Mouse (Mus musculus) lung, adult 2 months (tissue): ENCODE measurements around the gene Lrrc49.

Experiments used
- CTCF ChIP-seq: fragments of 200-500 bp; IDR thresholded peaks from 2 replicates; pipeline ENCODE4 v1.5.1; 2011; ENCODE audit warnings: mild to moderate bottlenecking, low read length, control low read depth; ENCODE audit not compliant: insufficient read depth
- POLR2A ChIP-seq: fragments of 200-500 bp; IDR thresholded peaks from 2 replicates; pipeline ENCODE4 v1.6.1; 2011; ENCODE audit warnings: low read depth, mild to moderate bottlenecking, control low read depth, low read length, borderline replicate concordance; ENCODE audit errors: extremely low read depth

DNA sequence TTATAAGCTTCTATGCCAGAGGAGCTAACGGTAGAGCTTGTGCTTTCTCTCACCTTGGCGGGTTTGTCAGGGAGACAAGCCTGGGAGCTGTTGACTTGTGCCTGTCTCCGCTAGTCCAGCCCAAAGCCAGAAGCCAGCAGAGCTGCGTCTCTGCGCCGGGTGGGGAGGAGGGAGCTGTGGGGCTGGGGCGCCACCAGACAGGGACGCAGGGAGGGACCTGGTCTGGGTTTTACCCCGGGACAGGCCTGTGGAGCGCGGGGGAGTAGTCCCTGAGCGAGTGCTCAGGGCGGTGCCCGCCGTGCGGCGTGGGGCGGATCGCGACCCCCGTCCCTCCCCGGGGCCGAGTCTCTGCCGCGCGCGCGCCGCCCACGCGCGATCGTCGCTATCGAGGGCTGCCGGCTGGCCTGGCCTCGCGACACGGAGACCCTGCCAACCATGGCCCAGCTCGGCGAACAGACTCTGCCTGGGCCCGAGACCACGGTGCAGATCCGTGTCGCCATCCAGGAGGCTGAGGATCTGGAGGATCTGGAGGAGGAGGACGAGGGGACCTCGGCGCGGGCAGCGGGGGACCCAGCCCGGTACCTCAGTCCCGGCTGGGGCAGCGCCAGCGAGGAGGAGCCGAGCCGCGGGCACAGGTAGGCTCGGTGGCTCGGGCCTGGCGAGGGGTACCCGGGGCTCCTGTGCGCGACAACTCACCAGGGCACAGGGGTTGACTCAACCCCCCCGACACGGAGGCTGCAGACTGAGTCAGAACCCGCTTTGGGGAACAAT, 25.0 kb upstream of the Lrrc49 start, which contains the start of gene Larp6:
- no peak for TF ChIP-seq CTCF
- TF ChIP-seq POLR2A, result no peak
